Mouse (Mus musculus): ENCODE measurements around the gene Fgb. TPM values are rescaled to one million over a fixed set of nuclear protein-coding genes. Genes with fewer than 3 reads are reported as not detected.

The Fgb gene
- polyA plus RNA-seq, 1 experiment: 0.11 TPM

GRCm38 (mm10) chr3:83032746-83033308 is 16.8 kb downstream of the Fgb start:
- Histone ChIP-seq H3K4me1 (ENCODE audit: control insufficient read depth, insufficient read depth, low read length) (peaks cover 20% of the 10 kb centered on the region), H3K36me3 (ENCODE audit: control insufficient read depth, insufficient read depth, low read length) (no peaks in the 10 kb centered on the region), H3K27ac (ENCODE audit: control insufficient read depth, insufficient read depth, low read depth, low read length) (no peak overlapping the region), H3K4me3 (ENCODE audit: control insufficient read depth, low read depth, low read length) (peak overlapping the region; percentile 47), H3K27me3 (ENCODE audit: control insufficient read depth, insufficient read depth, low read length) (no peaks in the 10 kb centered on the region)
- TF ChIP-seq CTCF (IDR thresholded peaks at IDR 0.05; ENCODE audit: control insufficient read depth, insufficient read depth, insufficient replicate concordance, low read depth, low read length) (no peak), POLR2A (IDR thresholded peaks at IDR 0.05; ENCODE audit: control insufficient read depth, low read depth, low read length) (no peak)

GRCm38 (mm10) chr3:83030331-83030730 is 19.3 kb downstream of the Fgb start:
- no peaks in the 10 kb centered on the region for H3K36me3 ChIP-seq (ENCODE audit: control insufficient read depth, insufficient read depth, low read length)
- no peaks in the 10 kb centered on the region for H3K27me3 ChIP-seq (ENCODE audit: control insufficient read depth, insufficient read depth, low read length)
- H3K4me3 ChIP-seq (ENCODE audit: control insufficient read depth, low read depth, low read length): no peak overlapping the region
- TF ChIP-seq CTCF (IDR thresholded peaks at IDR 0.05; ENCODE audit: control insufficient read depth, insufficient read depth, insufficient replicate concordance, low read depth, low read length): no peak
- no peak for TF ChIP-seq POLR2A (IDR thresholded peaks at IDR 0.05; ENCODE audit: control insufficient read depth, low read depth, low read length)
- no peak overlapping the region for H3K27ac ChIP-seq (ENCODE audit: control insufficient read depth, insufficient read depth, low read depth, low read length)
- peaks cover 20% of the 10 kb centered on the region for H3K4me1 ChIP-seq (ENCODE audit: control insufficient read depth, insufficient read depth, low read length)

- H3K36me3 ChIP-seq (ENCODE audit: control insufficient read depth, insufficient read depth, low read length): no peaks in the 10 kb centered on the region
- H3K27me3 ChIP-seq (ENCODE audit: control insufficient read depth, insufficient read depth, low read length): no peaks in the 10 kb centered on the region
- no peak overlapping the region for H3K4me3 ChIP-seq (ENCODE audit: control insufficient read depth, low read depth, low read length)
- peaks cover 11% of the 10 kb centered on the region for H3K4me1 ChIP-seq (ENCODE audit: control insufficient read depth, insufficient read depth, low read length)
- no peak overlapping the region for H3K27ac ChIP-seq (ENCODE audit: control insufficient read depth, insufficient read depth, low read depth, low read length)
- TF ChIP-seq CTCF (IDR thresholded peaks at IDR 0.05; ENCODE audit: control insufficient read depth, insufficient read depth, insufficient replicate concordance, low read depth, low read length): no peak
- no peak for TF ChIP-seq POLR2A (IDR thresholded peaks at IDR 0.05; ENCODE audit: control insufficient read depth, low read depth, low read length)
These were observed 22.0 kb downstream of the Fgb start for GRCm38 (mm10) chr3:83027546-83028251.

GRCm38 (mm10) chr3:83025475-83026301 is 24.0 kb downstream of the Fgb start, which contains the start of gene Fga:
TSS of gene Fga (plus strand) at chr3:83026076.
- H3K27me3 ChIP-seq (ENCODE audit: control insufficient read depth, insufficient read depth, low read length): no peaks in the 10 kb centered on the region
- TF ChIP-seq CTCF (IDR thresholded peaks at IDR 0.05; ENCODE audit: control insufficient read depth, insufficient read depth, insufficient replicate concordance, low read depth, low read length) (no peak), POLR2A (IDR thresholded peaks at IDR 0.05; ENCODE audit: control insufficient read depth, low read depth, low read length) (no peak)

GRCm38 (mm10) chr3:83025036-83025435 is 24.6 kb downstream of the Fgb start:
- H3K36me3 ChIP-seq (ENCODE audit: control insufficient read depth, insufficient read depth, low read length): no peaks in the 10 kb centered on the region
- no peak overlapping the region for H3K27ac ChIP-seq (ENCODE audit: control insufficient read depth, insufficient read depth, low read depth, low read length)
- no peak overlapping the region for H3K4me3 ChIP-seq (ENCODE audit: control insufficient read depth, low read depth, low read length)
- H3K4me1 ChIP-seq (ENCODE audit: control insufficient read depth, insufficient read depth, low read length): no peaks in the 10 kb centered on the region
- TF ChIP-seq POLR2A (IDR thresholded peaks at IDR 0.05; ENCODE audit: control insufficient read depth, low read depth, low read length) (no peak), CTCF (IDR thresholded peaks at IDR 0.05; ENCODE audit: control insufficient read depth, insufficient read depth, insufficient replicate concordance, low read depth, low read length) (no peak)
- H3K27me3 ChIP-seq (ENCODE audit: control insufficient read depth, insufficient read depth, low read length): no peaks in the 10 kb centered on the region

More at GRCm38 (mm10) chr3:83025475-83026301, 24.0 kb downstream of the Fgb start, which contains the start of gene Fga:
- Histone ChIP-seq H3K4me3 (ENCODE audit: control insufficient read depth, low read depth, low read length) (no peak within 1 kb of the TSS), H3K4me1 (ENCODE audit: control insufficient read depth, insufficient read depth, low read length) (no peaks in the 10 kb centered on the region), H3K36me3 (ENCODE audit: control insufficient read depth, insufficient read depth, low read length) (no peaks in the 10 kb centered on the region), H3K27ac (ENCODE audit: control insufficient read depth, insufficient read depth, low read depth, low read length) (no peak within 1 kb of the TSS)

GRCm38 (mm10) chr3:83021176-83021575 is 28.5 kb downstream of the Fgb start:
- Histone ChIP-seq H3K27me3 (ENCODE audit: control insufficient read depth, insufficient read depth, low read length) (no peaks in the 10 kb centered on the region), H3K4me1 (ENCODE audit: control insufficient read depth, insufficient read depth, low read length) (no peaks in the 10 kb centered on the region), H3K27ac (ENCODE audit: control insufficient read depth, insufficient read depth, low read depth, low read length) (no peak overlapping the region), H3K4me3 (ENCODE audit: control insufficient read depth, low read depth, low read length) (no peak overlapping the region), H3K36me3 (ENCODE audit: control insufficient read depth, insufficient read depth, low read length) (no peaks in the 10 kb centered on the region)
- TF ChIP-seq CTCF (IDR thresholded peaks at IDR 0.05; ENCODE audit: control insufficient read depth, insufficient read depth, insufficient replicate concordance, low read depth, low read length) (no peak), POLR2A (IDR thresholded peaks at IDR 0.05; ENCODE audit: control insufficient read depth, low read depth, low read length) (no peak)

GRCm38 (mm10) chr3:83020387-83020786 is 29.3 kb downstream of the Fgb start:
- Histone ChIP-seq H3K36me3 (ENCODE audit: control insufficient read depth, insufficient read depth, low read length) (no peaks in the 10 kb centered on the region), H3K27me3 (ENCODE audit: control insufficient read depth, insufficient read depth, low read length) (no peaks in the 10 kb centered on the region), H3K4me3 (ENCODE audit: control insufficient read depth, low read depth, low read length) (no peak overlapping the region), H3K4me1 (ENCODE audit: control insufficient read depth, insufficient read depth, low read length) (no peaks in the 10 kb centered on the region), H3K27ac (ENCODE audit: control insufficient read depth, insufficient read depth, low read depth, low read length) (no peak overlapping the region)
- TF ChIP-seq POLR2A (IDR thresholded peaks at IDR 0.05; ENCODE audit: control insufficient read depth, low read depth, low read length) (no peak), CTCF (IDR thresholded peaks at IDR 0.05; ENCODE audit: control insufficient read depth, insufficient read depth, insufficient replicate concordance, low read depth, low read length) (no peak)
